Mouse (Mus musculus) liver, postnatal 0 days (tissue): Measurements from ENCODE around the gene Fance.

Experiments used
- CTCF ChIP-seq: sonication (generic); IDR thresholded peaks from 2 replicates; pipeline ENCODE4 v1.5.1; 2016; ENCODE audit warnings: antibody characterized with exemption, low read depth
- EP300 ChIP-seq: IDR thresholded peaks from 2 replicates; pipeline ENCODE4 v1.6.1; 2016; ENCODE audit warnings: antibody characterized with exemption, low read depth, mild to moderate bottlenecking

- TF ChIP-seq CTCF (no peak), EP300 (no peak)
Observed at GRCm38 (mm10) chr17:28311366-28312132, 1.8 kb upstream of the Fance start.
